Mouse (Mus musculus): Measurements from ENCODE around the gene Itga3.

The Itga3 gene

DNA sequence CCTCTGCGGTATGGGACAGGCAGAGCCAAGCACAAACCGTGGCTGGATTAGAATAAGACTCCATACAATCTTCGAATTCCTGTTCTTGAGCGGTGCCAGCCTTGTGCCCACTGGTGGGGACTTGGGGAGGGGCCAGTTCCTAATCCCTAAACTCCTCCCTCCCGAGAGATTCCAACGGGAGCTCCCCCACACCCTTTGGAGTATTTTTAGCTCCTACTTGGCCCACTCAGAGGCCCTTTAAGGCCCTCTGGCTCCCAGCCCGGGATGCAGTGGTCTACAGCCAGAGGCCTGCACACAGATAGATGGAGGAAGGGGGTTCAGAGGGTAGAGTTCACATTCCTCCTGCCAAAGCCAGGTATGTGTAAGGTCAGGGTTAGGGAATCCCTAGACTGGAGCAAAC lies 5.3 kb downstream of the Itga3 start:
- no peak for DNase-seq (ENCODE audit: extremely low read depth, low read depth)

DNA sequence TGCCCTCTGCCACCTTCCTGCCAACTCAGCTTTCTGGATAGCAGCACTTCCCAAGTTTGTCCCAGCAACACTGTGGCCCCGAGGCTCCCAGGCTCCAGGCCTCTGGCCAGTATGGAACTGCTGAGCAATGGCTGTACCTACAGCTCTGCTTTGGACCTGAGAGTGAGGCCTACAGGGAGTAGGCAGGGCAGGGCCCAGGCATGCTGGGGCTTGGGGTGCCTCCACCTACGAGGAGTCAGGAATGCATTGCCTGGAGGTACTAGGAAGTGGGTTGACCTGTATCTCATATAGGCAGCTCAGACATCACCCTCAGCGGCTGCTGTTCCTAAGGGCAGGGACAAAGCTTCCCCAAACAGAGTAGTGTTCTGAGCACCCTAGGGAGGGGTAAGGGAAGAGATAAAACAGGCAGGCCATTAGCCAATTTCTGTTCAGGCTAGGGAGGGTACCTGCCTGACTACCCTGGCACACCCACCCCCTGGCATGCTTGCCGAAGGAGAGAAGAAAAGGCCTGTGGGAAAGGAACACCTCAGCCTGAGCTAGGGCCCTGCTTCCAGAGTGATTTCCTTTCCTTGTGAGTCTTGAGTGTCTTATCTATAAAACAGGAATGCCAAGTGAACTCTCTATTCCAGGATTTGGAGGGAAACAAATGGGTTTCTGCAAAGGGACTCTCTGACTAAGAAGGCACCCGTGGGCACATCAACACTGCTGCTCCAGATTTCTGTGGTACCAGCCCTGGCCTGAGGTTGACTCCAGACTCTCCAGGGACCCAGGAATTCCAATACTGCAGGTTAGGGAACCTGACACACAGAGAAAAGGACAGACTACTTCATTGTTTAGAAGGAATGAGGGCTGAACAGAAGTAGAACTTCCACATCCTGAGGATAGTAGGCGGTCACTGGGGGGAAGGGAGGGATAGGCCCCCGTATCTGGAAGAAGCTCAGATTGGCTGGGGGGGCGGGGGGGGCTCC lies 6.2 kb downstream of the Itga3 start:
- no peak for DNase-seq (ENCODE audit: extremely low read depth, low read depth)

DNA sequence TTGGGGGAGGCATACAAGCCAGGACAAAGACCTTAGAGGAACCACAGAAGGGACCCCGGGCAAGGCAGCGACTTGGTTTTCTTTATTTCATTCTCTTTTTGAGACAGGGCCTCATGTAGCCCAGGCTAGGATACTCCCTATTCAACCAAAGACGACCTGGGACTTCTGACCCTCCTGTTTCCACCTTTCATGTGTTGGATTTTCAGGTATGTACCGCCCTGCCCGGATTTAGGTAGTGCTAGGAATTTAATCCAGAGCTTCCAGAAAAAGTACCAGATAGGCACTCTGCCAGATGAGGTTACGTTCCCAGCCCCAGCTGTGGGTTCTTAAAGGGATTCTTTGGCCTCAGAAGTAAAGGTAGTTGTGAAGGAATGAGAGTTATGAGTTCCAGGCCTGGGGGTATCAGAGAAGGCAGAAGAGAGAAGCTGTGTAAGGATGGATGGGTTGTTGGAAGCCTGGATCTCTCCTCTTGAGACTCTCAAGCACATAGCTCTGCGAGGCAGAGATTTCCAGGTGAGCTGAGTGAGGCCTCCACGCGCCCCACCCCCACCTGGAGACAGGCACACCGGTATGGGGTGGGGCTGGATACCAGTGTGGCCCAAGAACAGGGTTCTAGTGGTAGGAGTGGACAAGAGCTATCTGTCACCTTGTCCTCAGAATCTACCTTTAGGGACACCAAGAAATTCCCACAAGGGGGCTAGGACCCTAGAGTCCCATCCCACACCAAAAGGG lies 7.2 kb downstream of the Itga3 start:
- no peak for DNase-seq (ENCODE audit: extremely low read depth, low read depth)

DNA sequence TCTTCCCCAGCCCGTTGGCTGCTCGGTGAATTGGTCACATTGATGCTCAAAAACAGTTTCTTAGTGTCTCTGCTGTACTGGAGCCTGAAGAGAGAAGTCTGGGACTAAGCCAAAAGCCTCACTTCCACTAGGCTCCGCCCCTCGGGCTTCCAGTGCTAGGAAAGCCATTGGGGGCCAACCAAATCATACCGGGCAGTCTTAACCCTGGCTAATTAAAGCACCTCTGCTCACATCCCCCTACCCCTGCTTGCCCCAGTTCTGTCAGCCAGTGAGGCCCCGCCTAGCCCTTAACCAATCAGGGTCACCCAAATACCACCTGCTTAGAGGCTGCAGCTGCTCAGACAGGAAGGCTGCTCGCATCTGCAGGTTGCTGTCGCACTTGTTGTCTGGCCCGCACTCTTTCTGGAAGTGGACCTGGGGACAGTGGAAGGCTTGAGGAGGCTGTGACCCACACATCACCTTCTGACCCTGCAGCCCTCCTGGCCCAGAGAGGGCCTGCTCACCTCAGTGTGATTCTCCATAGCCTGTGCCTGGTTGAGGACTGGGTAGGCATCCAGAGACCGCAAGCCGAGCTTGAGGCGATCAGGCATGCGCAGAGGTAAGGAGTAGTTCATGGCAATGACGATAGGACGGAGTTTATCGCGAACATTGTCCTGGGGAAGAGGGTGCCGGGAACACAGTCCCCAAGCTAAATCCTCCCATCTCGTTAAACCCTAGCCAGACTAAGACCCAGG lies 19.7 kb downstream of the Itga3 start:
- no peak for DNase-seq (ENCODE audit: extremely low read depth, low read depth)

DNA sequence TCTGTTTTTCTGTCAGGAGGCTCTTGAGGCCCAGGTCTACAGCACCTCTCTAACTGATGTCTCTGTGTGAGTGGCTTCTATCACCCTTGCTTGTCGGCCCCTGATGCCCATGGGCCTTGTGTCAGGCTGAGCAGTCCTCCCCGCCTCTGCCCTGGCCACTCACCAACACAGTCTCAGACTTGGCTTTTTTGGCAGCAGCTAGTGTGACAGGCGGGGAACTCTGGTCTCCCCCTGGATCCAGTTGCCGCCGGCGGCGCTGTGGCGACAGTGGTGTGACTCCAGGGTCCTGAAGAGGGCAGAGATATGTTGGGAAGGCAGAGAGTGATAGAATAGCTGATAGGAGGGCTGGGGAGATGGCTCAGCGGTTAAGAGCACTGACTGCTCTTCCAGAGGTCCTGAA lies 23.5 kb downstream of the Itga3 start:
- DNase-seq (ENCODE audit: extremely low read depth, low read depth), result no peak

DNA sequence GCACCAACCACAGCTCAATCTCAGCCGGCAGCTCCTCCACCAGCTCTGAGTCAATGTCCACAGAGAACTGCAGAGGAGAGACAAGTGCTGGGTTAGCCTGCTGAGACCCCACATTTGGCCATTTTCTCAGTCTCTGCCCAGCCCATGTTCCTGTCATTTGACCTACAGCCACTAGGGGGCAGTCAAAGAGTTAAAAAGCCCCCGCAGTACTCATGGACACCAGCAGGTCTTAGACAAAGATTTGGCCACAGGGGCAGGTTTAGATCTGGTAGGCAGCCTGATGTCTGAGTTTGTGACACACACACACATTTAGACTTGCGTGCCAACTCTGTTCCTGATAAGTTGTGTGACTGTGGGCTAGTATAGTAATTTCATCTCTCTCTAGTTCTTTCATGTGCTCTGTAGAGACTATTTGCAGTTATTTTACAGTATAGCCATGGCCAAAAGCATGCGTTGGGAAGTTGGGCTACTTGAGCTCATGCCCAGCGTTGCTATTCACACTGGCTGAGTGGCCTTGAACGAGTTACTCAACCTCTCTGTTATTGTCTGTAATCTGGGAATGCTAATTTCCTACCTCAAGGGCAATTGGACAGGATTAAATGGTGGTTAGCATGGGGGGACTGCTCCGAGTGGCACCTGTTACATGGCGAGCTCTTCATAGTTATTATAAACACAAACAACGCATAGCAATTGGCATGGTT lies 29.5 kb downstream of the Itga3 start:
- DNase-seq (ENCODE audit: extremely low read depth, low read depth), result peak; percentile 43

DNA sequence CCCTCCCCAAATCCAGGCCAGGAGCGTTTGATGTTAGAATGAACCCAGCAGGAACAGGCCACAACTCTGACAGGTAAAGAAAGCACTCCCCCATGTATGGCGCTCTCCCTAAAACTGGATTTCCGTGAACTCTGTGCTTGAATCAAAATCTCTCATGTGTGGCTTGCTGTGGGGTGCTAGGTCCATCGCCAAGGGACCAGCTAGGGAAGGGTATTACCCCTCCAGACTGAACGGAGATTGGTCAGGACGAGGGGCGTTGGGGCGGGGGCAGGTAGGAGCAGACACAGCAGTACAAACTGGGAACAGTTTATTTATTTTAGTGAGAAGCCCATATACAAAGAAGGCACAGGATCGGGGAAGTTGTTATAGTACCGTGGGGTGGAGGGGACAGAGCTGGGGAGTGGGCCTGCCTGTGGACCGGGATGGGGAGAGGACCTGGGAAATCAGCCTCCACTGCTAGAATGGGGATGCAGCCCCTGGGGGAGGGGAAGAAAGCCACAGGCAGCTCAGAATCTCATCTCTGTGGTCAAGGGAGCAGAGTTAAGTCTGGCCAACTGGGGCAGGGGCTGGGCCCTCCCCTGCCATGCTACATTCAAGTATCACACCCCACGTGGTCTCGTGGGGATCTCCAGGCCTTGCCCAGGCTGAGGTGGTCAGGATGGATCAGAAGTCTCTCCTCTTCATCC lies 32.3 kb downstream of the Itga3 start:
- no peak for DNase-seq (ENCODE audit: extremely low read depth, low read depth)

DNA sequence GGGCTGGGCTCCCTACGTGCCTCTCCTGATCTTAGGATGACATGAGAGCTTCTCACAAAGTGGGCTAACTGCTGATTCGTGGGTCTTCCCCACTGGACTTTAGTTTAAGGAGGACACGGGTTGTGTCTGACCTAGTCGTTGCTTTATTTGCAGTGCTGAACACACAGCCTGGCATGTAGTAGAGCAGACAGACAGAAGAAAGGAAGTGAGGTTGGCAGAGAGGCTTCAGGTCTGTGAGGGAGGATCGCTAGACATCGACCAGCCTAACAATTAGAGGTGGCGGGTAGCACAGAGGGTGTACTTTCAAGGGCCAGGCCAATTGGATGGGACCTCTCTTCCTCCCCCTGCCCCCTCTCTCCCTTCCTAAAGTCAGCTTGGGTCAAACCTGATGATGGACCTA lies 33.0 kb downstream of the Itga3 start:
- no peak for DNase-seq (ENCODE audit: extremely low read depth, low read depth)

DNA sequence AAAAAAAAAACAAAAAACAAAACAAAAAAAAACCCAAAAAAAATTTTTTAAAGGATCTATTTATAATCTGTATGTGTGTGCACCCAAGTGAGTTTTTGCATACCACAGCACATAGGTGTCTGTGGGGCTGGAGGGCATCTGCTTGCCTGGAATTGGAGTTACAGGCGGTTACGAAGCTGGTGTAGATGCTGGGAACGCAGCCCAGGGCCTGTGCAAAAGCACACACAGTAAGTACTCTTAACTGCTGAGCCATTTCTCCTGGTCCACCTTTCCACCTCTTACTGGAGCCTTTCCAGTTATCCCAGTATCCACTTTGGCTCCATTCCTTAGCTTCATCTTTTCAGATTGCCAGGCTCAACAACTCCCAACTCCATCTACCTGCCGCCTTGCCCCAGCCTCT lies 33.5 kb downstream of the Itga3 start:
- DNase-seq (ENCODE audit: extremely low read depth, low read depth), result no peak

DNA sequence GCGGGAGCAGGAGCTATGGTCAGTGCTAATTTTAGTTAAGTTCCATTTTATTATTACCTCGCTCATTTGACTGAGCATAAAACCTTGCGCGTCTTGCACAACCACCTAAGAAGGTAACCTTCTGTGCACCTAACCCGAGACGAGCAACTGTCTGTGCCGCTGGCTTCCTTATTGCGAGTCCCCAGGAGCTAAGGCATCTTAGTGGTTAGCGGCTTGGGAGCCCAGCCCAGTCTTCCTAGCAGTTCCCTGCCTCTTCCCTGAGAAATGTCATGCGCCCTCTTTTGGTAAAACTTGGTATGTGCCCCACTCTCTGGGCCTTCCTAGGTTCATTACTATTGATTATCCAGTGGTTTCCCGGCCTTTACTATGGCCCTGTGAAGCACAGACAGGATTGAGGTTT lies 34.5 kb downstream of the Itga3 start:
- DNase-seq (ENCODE audit: extremely low read depth, low read depth), result peak; percentile 69

DNA sequence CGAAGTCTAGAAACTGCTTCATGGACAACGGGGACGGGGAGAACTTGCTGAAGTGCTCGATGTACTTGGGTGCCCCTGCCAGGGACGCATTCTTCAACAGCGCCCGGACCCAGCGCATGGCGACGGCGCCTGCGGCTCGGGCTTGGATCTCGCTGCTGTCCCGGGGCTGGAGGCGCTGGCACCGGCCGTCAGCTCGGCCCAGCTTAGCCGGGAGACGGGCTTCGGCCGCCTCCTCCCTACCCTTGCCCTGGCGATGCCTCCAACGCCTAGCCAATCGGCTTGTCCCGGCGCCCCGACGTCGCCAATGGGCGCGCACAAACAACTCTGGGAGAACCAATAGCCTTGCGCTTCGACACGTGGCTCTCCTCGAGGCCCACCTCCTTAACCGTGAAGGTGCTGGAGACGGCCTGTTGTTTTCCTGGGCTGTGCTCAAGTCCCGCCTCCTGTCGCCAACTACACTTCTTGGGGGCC lies 35.4 kb downstream of the Itga3 start, which contains the start of gene Pdk2:
Pdk2 (minus strand) TSS at position 216 of the 471 bp plus-strand sequence.
- peak; percentile 95 for DNase-seq (ENCODE audit: extremely low read depth, low read depth)

DNA sequence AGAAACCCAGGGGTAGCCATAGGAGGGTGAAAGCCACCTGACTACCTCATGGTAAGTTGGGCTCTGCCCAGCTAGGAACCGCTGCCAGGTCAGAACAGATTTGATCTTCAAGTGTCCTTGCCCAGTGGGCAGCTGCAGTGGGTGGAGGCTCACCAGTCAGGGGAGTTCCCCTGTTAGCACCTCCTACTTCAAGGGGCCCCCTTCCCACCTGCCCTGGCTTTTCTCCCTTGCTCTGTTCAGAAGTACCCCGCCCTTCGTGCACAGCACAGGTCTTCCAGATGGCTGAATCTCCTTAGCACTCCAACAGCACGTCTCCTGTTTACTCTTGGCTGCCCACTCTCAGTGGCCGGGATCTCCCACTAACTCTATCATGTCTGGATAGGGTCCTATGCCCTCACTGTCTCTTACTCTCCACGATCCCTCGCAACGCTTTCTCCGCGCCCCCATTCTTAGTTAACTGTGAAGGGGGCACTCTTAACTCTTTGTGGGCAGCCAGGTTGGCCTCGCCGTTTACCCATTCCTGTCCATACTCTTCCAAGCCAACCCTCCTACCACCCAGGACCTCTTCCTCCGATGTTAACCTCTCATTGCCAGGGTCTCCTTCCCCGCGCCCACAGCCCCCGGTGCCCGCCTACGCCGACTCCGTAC lies 36.0 kb downstream of the Itga3 start:
- DNase-seq (ENCODE audit: extremely low read depth, low read depth), result no peak

DNA sequence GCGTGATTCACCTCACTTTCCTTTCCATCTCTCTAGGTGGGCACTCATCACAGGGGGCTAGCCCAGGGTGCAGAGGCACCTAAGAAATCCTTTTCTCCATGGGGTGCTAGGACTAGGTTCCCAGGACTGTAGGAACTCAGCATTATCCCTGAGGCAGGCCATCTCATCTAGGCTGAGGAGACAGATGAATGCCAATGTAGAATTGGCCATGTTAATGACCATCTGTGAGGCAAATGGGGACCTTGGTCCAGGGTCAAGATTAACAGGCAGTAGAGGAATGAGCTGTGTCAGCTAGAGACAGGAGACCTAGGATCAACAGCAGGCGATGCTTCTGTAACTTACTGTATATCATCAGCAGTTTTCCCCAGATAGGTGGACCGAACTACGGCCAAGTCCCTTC lies 36.8 kb downstream of the Itga3 start:
- no peak for DNase-seq (ENCODE audit: extremely low read depth, low read depth)

DNA sequence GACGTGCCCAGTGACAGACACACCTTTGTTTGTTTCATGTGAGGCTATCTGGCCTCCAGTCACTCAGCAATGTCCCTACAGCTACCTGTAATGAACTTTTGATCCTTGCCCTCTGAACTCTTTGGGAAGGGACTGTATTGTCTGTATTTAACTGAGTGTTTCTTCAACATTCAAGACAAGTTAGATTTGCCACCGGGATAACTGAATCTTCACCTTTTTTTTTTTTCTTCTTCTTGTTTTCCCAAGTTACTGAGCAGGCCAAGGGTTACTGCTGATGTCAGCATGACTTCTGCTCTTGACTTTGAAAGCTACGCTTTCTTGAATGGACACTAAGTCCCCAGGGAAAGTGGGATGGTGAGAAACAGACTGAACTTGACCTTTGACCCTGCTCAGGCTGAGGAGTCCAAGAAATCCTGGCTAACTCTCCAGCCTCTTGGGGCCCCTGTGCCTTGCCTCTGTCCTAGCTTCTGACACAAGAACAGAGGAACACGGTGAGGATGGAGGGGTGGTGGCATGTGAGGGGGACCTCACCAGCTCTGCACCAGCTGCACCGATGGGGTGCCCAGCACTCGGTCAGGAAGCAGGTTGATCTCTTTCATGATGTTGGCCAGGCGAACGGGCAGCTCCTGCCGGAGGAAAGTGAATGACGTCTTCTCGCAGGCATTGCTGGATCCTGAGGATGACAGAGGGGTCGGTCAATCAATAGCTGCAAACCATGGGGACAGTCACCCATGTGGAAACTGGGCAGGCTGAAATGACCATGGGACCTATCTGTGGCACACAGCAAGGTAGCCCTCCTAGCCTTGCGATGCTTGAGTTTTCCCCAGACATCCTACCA lies 37.6 kb downstream of the Itga3 start:
- DNase-seq (ENCODE audit: extremely low read depth, low read depth), result no peak

DNA sequence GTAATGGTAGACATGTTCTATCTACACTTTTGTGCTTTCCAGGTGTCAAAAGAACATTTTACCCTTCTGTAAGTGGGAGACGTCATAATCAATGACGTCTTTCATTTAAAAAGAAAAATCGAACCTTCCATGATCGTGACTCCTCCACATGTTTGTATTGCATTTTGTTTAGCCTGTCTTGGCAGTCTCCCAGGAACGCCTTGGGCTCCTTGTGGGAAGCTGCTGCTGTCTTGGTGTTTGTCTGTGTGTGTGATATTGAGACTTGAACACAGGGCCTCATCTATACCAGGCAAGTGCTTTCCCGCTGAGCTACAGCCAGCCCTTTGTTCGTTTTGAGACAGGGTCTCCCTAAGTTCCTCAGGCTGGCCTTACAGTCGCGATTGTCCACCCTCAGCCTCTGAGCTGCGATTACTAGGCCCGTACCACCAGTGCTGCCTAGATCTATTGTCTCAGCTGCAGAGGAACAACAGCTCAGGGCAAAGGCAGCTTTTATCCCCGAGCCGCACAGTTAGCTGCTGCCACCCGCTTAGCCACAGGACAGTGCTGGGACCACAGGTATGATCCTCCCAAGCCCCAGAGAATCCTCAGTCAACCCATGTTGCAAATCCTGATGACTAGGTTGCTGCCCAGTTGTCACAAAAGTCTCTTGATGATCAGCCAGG lies 38.3 kb downstream of the Itga3 start:
- no peak for DNase-seq (ENCODE audit: extremely low read depth, low read depth)

DNA sequence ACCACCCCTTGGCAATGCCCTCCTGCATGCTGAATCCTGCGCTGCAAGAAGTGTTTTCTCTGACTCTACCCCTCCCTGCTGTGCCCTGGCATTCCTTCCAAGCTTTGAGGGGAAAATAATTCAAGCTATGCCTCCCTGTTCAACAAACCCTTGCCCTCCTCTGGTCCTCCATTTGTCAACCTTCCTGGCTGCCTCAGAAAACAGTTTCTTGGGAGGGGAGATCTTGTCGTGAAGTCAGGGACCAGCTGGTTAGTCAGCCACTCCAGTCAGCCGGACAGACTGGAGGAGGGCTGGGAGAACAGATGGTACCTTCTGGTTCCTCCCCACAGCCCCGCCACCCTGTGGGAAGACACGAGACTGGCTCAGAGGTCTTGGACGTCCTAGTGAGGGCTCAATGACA lies 39.3 kb downstream of the Itga3 start:
- DNase-seq (ENCODE audit: extremely low read depth, low read depth), result no peak

DNA sequence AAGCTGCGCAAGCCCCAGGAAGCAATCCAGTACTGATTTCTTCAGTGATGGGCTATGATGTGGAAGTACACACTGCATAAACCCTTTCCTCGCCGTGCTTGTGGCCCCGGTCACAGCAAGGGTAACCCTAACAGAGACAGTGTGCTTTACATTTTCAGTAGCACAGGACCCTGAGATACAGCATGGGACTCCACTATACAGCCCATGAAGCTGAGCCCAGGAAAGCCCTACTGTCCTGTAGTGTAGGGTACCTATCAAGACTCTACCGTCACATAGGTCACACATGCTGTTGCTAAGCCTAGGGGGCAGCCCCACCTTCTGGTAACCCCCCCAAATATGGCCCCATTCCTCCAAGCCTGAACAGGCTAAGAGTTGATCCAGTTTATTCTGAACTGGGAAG lies 40.1 kb downstream of the Itga3 start:
- no peak for DNase-seq (ENCODE audit: extremely low read depth, low read depth)

DNA sequence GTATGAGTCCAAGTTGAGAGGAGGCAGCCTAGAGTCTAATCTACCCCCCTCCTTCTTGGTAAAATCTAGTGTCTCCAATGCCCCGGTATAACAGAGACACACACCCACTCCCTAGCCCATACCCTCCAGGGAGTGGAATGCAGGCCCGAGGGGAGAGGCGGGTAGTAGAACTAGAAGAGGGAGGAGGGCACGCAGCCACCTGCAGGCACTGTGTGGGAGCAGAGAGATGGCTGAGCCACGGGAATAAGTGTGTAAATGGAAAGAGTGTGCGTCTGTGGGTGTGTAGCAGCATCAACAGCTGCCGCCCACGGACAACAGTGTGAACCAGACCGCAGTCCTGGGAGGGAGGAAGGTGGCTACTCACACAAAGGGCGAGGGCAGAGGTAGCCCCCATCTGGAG lies 41.7 kb downstream of the Itga3 start:
- no peak for DNase-seq (ENCODE audit: extremely low read depth, low read depth)

DNA sequence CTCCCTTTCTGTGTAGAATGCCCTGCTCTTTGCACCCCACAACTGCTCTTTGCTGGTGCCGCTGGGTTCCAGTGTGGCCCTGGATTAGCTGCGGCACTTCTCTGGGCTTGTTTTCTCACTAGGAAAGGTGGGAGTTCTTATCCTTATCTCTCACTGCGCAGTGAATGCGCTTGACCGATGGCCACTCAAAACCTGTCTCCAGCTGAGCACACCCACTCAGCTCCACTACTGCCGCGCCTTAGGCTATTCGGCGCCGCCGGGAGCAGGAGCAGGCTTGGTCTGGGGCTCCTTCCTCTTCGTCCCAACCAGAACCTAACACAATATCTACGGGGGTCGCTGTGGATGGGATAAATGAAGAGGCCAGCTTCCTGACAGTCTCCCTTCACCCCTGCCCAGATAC lies 43.0 kb downstream of the Itga3 start:
- no peak for DNase-seq (ENCODE audit: extremely low read depth, low read depth)
